Mouse (Mus musculus) c-Kit-negative CD71-positive TER-119-positive erythroid progenitor cells, embryonic 14.5 days (primary cell): ENCODE results near the gene Bcl2l15.
A peak's percentile ranks its signal among the peaks of the same experiment; 100 is the strongest.

Experiments
- DNase-seq: peaks from one replicate; pipeline ENCODE4 v3.0.0-alpha.2; 2013; ENCODE audit warnings: low read depth, low spot score

Gene Bcl2l15

GRCm38 (mm10) chr3:103867424-103867971 is 35.1 kb downstream of the Bcl2l15 start:
- no peak for DNase-seq

- DNase-seq: no peak
Measured at GRCm38 (mm10) chr3:103868008-103868407, 35.6 kb downstream of the Bcl2l15 start.

GRCm38 (mm10) chr3:103872663-103873098 is 40.3 kb downstream of the Bcl2l15 start:
- DNase-seq: no peak

GRCm38 (mm10) chr3:103874329-103874728 is 41.9 kb downstream of the Bcl2l15 start:
- DNase-seq: no peak

GRCm38 (mm10) chr3:103885946-103886345 is 53.5 kb downstream of the Bcl2l15 start:
- DNase-seq: no peak

- peak; percentile 46 for DNase-seq
Measured at GRCm38 (mm10) chr3:103887581-103887980, 55.2 kb downstream of the Bcl2l15 start.

- DNase-seq: no peak
Measured at GRCm38 (mm10) chr3:103893374-103893773, 61.0 kb downstream of the Bcl2l15 start.
